Mouse (Mus musculus): ENCODE measurements around the gene Fbxw8. TPM values are rescaled to one million over a fixed set of nuclear protein-coding genes. Genes with fewer than 3 reads are reported as not detected.

The Fbxw8 gene
- 23.1 and 37.6 TPM in 2 replicates for polyA plus RNA-seq (2012; ENCODE audit: low replicate concordance)

DNA sequence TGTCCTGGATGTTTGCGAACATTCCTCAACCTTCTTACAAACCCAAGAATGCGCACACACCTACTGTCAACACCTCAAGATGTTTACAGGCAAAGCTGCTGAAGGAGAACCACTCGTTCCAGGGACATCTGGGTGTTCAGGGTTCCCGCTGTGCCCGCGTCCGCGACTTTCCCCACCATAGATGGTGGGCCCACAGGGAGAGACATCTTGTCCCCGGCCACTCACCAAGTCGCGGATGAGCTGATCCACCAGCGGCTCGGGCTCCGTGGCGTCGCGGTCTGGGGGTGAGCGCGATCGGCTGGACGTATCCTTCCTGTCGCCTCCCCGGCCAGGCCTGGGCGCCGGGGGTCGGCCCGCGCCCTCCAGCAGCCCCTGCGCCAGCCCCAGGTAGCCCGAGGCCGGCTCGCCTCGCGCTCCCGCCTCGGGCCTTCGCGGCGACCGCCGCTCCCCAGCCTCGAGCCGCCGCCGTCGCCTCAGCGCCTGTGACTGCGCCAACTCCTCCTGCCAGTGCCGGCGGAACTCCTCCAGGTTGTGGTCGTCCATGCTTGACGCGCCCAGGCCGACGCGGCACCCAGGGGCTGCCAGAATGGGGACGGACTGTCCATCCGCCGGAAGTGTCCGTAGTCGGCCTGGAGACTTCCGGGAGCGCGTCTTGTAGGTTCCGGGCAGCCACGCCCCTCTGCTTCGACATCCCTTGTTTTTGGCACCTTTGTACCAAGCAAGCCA lies at the start of gene Fbxw8:
Fbxw8 (minus strand) TSS at position 626 of the 726 bp plus-strand sequence.

GRCm38 (mm10) chr5:118164581-118164980 lies 9.3 kb upstream of the Fbxw8 start, which contains the start of gene Hrk:
Gene Hrk (plus strand): TSS chr5:118164648.

DNA sequence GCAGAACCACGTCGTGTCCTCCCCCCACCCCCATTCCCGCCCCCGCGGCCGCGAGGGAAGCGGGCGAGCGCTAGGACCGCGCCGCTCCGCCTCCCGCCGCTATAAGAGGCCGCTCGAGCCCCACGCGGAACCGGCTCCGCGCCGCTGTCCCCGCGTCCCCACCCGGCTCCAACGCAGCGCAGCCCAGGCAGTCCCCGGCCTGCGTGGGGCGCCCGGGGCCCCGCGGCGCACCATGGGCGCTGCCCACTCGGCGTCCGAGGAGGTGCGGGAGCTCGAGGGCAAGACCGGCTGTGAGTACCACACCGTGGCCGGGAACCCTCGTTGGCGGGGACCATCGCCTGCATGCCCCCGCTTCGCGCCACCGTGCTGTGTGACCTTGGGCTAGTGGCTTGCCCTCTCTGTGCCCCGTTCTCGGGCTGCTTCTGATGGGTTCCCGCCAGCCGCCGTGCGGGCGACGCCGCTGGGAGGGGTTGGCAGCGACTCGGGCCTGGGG lies 127.5 kb downstream of the Fbxw8 start, which contains the start of gene Tesc:
Tesc (plus strand) TSS at position 46 of the 493 bp plus-strand sequence.

Other genes starting within 250 kb of the Fbxw8 start
- 1.6 and 4.3 TPM in 2 replicates for gene Fbxo21, start 178.7 kb downstream of the Fbxw8 start, polyA plus RNA-seq (2012; ENCODE audit: low replicate concordance)
- gene Tesc, start 127.7 kb downstream of the Fbxw8 start, polyA plus RNA-seq (2012; ENCODE audit: low replicate concordance), result 0.85 and 2.1 TPM in 2 replicates
- 0.03 TPM in 1 of 2 replicates, not detected in the other for gene Hrk, start 9.2 kb upstream of the Fbxw8 start, polyA plus RNA-seq (2012; ENCODE audit: low replicate concordance)
- 0.63 and 0.71 TPM in 2 replicates for gene Rnft2, start 89.7 kb upstream of the Fbxw8 start, polyA plus RNA-seq (2012; ENCODE audit: low replicate concordance)
- gene 2410131K14Rik, start 89.8 kb upstream of the Fbxw8 start, polyA plus RNA-seq (2012; ENCODE audit: low replicate concordance), result 0.96 and 1.7 TPM in 2 replicates

Data from leukemia stem cell, adult 10-12 weeks (primary cell).